Mouse (Mus musculus) urinary bladder, postnatal 4 days (tissue): ENCODE measurements around the gene Prickle2.

ENCODE experiments used
- DNase-seq, 2 experiments: peaks; one replicate each; pipeline ENCODE4 v3.0.0; 2021 to 2022; ENCODE audit warnings: low spot score in 2 of 2

Gene Prickle2

GRCm38 (mm10) chr6:92446662-92447061, 259.3 kb downstream of the Prickle2 start:
- peak in 1 of 2 experiments; percentile 46 for DNase-seq

DNA sequence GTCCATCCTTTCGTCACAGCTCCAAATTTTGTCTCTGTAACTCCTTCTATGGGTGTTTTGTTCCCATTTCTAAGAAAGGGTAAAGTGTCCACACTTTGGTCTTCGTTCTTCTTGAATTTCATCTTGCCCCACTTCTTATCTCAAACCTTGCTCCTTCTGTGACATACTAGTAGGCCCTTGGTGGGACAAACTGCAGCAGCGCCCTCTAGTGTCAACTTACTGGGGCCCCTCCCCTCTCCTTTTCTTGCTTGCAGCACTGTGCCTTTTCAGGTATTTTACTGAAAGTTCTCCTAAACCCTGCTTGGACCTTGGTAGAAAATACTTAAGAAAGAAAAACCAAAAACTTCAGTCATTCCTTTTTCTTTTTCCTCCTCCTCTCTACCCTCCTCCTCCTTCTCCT, 264.8 kb downstream of the Prickle2 start:
- no peak for DNase-seq

DNA sequence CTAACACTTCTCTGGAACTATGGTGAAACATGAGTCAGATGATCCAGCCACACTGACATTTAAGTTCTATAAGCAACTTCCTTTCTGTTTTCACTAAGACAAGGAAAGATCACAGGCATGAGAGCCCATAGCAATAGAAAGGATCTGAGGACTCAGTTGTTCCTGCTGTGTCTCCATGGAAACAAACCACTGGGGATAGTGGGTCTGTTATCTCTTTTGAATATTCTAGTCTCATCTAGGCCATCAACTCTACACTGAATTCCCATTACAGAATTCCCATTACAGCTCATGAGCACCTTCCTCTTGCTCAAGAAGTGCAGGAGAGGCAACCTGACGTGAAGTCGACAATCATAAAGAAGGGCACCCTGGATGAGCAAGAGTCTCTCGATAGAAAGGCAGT, 265.7 kb downstream of the Prickle2 start:
- no peak for DNase-seq

DNA sequence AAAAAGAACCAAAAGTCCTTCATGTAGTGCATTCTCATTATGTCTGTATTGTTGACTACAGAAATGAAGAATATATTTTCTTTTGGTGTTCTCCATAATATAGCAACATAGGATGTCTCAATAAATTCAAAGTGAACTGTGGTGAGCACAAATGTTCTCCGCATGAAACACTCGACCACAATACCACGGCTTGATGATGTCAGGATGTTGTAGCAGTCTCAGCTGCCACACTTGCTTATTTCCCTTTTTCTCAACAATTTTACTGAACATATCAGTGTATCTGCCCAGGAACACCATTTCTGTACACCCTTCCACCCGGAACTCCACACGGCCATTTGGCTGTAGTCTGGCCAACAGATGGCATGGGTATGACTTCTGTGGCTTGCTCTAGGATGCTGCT, 273.8 kb downstream of the Prickle2 start:
- DNase-seq, result no peak

DNA sequence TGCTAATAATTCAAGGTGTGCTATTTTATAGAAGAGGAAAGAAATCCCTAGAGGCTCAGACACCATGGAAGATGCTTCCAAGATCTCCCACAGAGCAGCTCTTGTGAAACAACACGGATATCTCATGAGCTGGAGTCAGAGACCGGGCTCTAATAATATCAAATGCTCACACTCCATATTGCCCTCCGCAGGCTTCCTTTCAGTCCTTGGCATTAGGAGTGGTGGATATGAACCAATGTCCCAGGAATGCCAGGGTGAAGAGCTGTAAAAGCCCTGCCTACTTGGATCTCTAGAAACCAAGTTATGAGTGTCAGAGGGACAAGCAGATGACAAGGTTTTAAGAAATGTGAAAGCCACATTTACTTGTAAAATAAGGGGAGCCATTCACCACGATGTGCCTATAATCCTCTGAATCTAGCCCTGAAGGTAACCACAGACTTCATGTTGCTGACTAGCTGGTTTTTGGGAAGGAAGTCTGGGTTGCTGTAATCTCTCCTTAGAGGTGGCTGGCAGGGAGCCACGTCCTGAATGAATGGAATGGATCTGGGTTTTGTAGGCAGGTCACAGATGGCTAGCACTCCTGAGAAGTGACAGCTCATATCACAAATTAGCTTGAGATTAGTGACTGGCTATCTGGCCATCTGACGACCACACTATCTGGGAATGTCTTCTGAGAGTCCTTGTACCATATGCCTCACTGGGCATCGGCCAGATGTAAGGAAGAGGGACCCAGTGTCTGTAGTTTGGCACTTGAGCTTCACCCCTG, 278.4 kb downstream of the Prickle2 start:
- DNase-seq, result no peak

DNA sequence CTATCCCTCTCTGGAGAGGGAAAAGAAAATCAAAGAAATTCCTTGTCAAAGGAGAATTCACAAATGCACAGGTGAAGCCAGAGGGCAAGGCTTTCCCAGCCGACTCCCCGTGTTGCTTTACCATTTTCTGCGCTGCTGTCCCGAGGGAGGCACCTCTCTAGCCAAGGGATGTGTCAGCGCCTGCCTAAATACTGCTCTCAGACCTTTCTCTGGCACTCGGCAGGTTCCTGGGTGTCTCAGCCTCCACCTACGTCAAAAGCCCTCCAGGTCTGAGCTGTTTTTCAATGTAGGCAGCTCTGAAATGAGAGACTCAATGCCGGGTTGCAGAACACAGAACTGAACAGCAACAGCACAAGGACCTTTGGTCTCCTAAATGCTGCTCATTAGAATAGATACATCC, 280.1 kb downstream of the Prickle2 start:
- DNase-seq, result no peak

DNA sequence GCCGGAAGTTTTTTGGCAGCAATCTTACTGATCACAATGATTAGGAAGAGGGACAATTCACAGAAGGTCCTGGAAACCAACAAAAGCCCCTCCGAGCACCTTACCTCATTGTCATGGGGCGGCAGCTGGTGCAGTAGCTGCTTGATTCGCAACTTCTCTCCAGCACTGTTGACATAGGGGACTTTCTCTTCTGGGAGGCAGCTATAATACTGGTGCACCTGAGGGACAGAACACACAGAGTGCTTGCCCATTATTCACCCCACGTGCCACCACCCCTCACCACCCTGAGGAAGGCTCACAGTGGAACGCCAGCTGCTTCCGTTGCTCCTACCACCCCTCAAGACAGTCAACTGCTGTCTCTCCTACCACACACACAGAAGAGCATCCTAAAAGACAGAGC, 280.5 kb downstream of the Prickle2 start:
- DNase-seq, result no peak

DNA sequence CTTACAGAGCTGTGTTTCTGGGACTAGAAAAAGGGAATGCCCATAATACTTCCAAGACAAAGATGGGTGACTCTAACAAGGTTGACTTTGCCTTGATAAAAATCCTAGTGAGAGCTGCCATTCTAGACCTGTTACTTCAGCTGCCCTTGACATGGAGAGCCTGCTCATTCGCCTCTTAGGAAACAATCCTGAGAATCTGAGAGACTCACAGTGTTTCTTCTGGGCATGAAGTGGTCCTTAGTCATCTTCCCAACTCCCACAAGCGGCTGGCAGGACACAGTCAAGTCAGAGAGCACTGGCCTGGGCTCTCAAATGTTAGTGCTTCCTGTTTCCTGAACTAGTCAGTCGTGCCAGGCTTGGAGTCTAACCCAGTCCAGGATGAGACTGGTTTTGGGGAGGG, 281.0 kb downstream of the Prickle2 start:
- no peak for DNase-seq

DNA sequence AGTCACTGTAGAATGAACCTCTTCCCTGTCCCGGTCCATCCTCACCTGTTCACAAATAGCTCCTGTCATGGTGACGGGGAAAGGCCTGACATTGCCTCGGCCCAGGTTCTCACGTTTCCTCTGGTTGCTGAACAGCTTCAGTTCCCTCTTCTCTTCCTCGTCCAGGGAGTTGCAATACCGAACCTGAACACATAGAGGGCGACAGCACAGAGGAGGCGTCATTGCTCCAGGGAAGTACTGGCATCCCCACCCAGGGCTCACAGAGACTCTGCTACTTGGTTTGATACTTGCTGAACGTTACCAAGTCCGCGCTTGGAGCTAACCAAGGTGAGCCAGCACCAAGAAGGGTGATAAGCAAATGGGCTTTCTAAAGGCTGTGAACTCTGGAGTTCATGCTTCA, 283.7 kb downstream of the Prickle2 start:
- no peak for DNase-seq

GRCm38 (mm10) chr6:92420106-92420505, 285.8 kb downstream of the Prickle2 start:
- DNase-seq, result no peak

GRCm38 (mm10) chr6:92415405-92415755, 290.6 kb downstream of the Prickle2 start:
- no peak for DNase-seq

- DNase-seq, result no peak
Observed at GRCm38 (mm10) chr6:92414478-92415404, 291.2 kb downstream of the Prickle2 start.

GRCm38 (mm10) chr6:92413982-92414381, 292.0 kb downstream of the Prickle2 start:
- DNase-seq, result no peak

DNA sequence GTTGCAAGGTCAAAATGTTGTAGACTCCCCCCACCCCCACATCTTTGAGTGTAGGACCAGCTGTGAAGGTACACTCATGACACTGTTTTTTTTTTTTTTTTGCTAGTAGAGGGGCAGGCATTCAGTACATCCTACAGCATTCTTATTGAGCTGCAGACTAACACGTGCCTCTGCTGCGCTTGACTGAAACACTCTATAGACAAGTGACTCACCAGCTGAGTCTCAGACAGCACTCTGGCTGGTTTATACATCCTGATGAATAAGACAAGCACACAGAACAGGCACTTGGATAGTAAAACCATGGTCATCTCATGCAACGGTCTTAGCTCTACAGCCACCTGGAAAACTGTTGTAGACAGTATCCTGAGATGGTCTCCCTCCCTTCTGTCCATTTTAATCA, 296.2 kb downstream of the Prickle2 start:
- DNase-seq, result no peak

GRCm38 (mm10) chr6:92407259-92407658, 298.7 kb downstream of the Prickle2 start:
- DNase-seq, result no peak

- DNase-seq, result no peak
Observed at GRCm38 (mm10) chr6:92405571-92405970, 300.4 kb downstream of the Prickle2 start.

- no peak for DNase-seq
Observed at GRCm38 (mm10) chr6:92397876-92398275, 308.1 kb downstream of the Prickle2 start.

DNA sequence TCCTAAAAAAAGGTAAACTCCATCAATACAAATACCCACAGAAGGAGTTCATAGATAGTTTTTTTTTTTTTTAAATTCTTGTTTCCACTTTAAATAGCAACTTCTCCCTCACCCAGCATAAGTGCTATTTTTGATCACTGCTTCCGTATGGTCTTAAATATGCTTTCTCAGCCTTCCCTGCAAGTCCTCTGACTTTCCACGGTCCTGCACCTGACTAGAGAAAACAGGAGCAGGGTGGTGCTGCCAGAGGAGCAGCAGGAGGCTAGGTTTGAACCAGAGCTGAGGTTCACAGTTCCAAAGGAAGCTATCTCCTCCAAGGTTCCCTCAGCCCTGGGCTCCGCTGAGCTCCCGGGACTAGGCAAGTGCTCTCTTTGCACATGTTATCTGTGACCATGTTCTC, 310.4 kb downstream of the Prickle2 start:
- no peak for DNase-seq

DNA sequence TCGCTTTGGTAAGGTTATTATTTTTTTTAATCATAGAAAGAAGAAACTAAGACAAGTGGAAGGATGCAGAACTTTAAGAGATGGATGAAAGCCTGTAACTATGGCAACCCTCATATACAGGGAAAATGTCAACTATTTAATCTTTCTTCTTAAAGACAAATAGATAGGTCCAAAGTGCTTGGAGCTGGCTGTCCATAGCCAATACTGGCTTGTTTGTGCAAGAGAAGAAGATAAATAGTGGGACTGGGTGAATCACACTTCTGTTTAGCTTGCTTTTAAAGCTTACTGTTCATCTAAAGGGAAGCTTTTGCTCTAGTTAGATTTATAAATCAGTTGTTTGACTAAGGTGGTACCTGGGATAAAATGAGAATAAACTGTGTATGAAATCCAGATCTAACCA, 310.8 kb downstream of the Prickle2 start:
- DNase-seq, result no peak

DNA sequence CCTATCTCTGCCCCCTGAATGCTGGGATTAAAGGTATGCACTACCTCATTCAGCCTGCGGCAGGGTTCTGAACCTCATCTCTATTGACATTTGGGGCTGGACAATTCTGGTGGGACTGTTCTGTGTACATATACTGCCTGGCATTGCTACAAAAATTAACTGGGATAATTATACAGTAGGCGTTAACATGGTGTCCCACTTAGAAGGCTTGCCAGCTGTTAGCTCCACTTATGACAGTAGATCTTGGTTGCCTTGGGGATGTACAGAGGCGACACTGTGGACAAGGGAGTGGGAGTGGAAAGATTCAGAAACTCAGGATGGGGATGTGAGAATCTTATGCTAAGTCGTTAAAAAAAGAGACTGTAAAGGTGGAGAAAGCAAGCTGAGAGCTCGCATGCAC, 311.3 kb downstream of the Prickle2 start:
- no peak for DNase-seq

DNA sequence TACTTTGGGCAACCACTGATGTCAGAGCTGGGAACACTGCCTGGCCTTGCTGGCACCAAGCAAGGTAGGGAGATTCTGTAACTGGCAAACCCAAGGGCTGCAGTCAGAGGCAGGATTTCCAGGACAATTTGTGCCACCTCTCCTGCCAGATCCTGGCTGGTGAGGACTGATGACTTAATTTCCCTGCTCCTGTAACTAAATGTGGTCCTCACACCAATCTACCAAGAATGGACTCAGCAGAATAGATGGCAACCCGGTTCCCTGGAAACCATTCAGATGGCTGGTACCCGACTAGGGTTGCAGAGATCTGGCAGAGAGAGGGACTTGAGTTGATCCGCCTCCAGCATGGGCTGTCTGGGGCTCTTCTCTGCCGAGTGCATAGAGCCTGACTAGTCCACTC, 315.6 kb downstream of the Prickle2 start:
- no peak for DNase-seq

DNA sequence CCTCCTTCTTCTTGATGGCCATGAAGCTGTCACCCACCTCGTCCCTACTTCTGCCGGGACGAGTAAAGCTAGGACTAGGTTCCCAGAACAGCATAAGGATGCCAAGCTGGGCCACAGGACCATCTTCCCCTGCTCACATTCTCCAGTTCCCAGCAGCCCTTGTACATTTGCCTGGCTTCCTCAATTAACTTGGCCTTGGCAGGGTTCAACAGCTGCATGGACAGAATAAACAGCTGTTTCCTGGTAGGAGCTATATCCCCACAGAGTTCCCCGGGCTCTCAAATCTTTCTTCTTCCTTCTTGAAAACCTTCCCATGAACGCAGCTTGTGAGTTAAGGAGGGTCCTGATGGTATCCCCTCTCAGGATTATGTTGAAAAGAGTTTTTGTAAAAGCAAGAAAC, 317.3 kb downstream of the Prickle2 start:
- no peak for DNase-seq

DNA sequence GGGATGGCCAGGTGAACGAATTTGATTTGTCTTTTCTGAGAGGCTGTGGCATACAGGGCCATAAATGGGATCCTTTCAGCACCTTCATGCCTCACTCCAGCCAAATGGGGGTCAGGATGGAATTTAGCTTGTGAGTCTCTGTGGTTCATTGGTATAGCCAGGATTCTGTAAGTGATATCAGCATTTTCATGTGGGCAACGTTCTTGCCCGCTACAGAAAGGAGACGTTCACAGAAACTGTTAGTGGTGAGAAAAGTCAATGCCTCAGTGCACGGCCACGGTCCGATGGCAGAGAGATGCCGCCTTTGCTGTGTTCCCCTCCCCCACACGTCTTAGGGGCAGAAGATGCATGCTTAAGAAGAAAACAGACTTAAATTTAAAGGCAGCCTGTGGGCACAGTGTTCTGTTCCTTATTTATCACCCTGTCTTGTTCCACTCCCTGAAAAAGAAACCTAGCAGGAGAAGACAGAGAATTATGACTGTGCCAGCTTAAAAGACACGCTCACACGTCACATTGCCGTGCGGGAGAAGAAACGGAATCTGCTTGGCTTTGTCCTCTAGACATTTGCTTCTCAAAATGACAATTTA, 322.7 kb downstream of the Prickle2 start:
- DNase-seq, result no peak
